Mouse (Mus musculus): ENCODE measurements around the gene Casp7.
"Not testable (repeated sequence)": the region's sequence is repeated elsewhere in the genome, so short reads cannot be mapped to it uniquely, and the experiment has no call there.

Casp7 gene

GRCm38 (mm10) chr19:56385546-56385945, 11.4 kb upstream of the Casp7 start:
- no peak for DNase-seq (ENCODE audit: low read depth)

GRCm38 (mm10) chr19:56386095-56386494, 10.8 kb upstream of the Casp7 start:
- DNase-seq (ENCODE audit: low read depth), result no peak

- DNase-seq (ENCODE audit: low read depth), result no peak
Measured at GRCm38 (mm10) chr19:56387726-56388302, 9.1 kb upstream of the Casp7 start.

GRCm38 (mm10) chr19:56389176-56389575, 7.8 kb upstream of the Casp7 start:
- no peak for DNase-seq (ENCODE audit: low read depth)

- DNase-seq (ENCODE audit: low read depth), result no peak
Measured at GRCm38 (mm10) chr19:56389879-56390278, 7.0 kb upstream of the Casp7 start, which contains the start of gene Nrap. TSS of gene Nrap (minus strand) at chr19:56390037.

GRCm38 (mm10) chr19:56391307-56392046, 5.5 kb upstream of the Casp7 start:
- DNase-seq (ENCODE audit: low read depth), result no peak

- DNase-seq (ENCODE audit: low read depth), result no peak
Measured at GRCm38 (mm10) chr19:56393311-56393866, 3.5 kb upstream of the Casp7 start.

GRCm38 (mm10) chr19:56395183-56395935, 1.6 kb upstream of the Casp7 start:
- DNase-seq (ENCODE audit: low read depth), result no peak

GRCm38 (mm10) chr19:56396227-56396626, 702 bp upstream of the Casp7 start:
- DNase-seq (ENCODE audit: low read depth), result no peak

GRCm38 (mm10) chr19:56397663-56398527, 966 bp downstream of the Casp7 start:
- no peak for DNase-seq (ENCODE audit: low read depth)

GRCm38 (mm10) chr19:56398528-56398795, 1.5 kb downstream of the Casp7 start:
- DNase-seq (ENCODE audit: low read depth), result no peak

- DNase-seq (ENCODE audit: low read depth), result peak; percentile 52
Measured at GRCm38 (mm10) chr19:56400200-56400599, 3.3 kb downstream of the Casp7 start.

GRCm38 (mm10) chr19:56401864-56402263, 4.9 kb downstream of the Casp7 start:
- DNase-seq (ENCODE audit: low read depth), result no peak

GRCm38 (mm10) chr19:56405824-56406223, 8.9 kb downstream of the Casp7 start:
- no peak for DNase-seq (ENCODE audit: low read depth)

GRCm38 (mm10) chr19:56406581-56406980, 9.7 kb downstream of the Casp7 start:
- DNase-seq (ENCODE audit: low read depth), result no peak

GRCm38 (mm10) chr19:56409884-56410283, 13.0 kb downstream of the Casp7 start:
- not testable (repeated sequence) for DNase-seq (ENCODE audit: low read depth)

GRCm38 (mm10) chr19:56418404-56418803, 21.5 kb downstream of the Casp7 start:
- DNase-seq (ENCODE audit: low read depth), result no peak

- no peak for DNase-seq (ENCODE audit: low read depth)
Measured at GRCm38 (mm10) chr19:56419452-56419851, 22.5 kb downstream of the Casp7 start.

GRCm38 (mm10) chr19:56420345-56420744, 23.4 kb downstream of the Casp7 start:
- no peak for DNase-seq (ENCODE audit: low read depth)

GRCm38 (mm10) chr19:56422476-56423338, 25.8 kb downstream of the Casp7 start:
- peak; percentile 56 for DNase-seq (ENCODE audit: low read depth)

- no peak for DNase-seq (ENCODE audit: low read depth)
Measured at GRCm38 (mm10) chr19:56423370-56423769, 26.4 kb downstream of the Casp7 start.
